Mouse (Mus musculus) MEL (cell line): ENCODE measurements around the gene Pcnx2. TPM values are rescaled to one million over a fixed set of nuclear protein-coding genes. Genes with fewer than 3 reads are reported as not detected.

Source experiments
- DNase-seq: peaks from one replicate; pipeline ENCODE4 v3.0.0; 2011; ENCODE audit warnings: low read depth, low spot score
- H3K27ac ChIP-seq: 2 replicates; pipeline ENCODE4 v1.5.1; 2012; ENCODE audit warnings: low read depth, mild to moderate bottlenecking, control low read depth, low read length, moderate library complexity; ENCODE audit not compliant: control insufficient read depth
- H3K27me3 ChIP-seq, 2 experiments: fragments of 150-350 bp in 1 of 2; sonication (generic) in 1 of 2; 2 replicates each; pipeline ENCODE4 v1.6.1; 2012; ENCODE audit warnings: low read length in 2 of 2, mild to moderate bottlenecking in 2 of 2, improper control_type of control experiment in 1 of 2, moderate library complexity in 1 of 2; ENCODE audit not compliant: insufficient read depth in 2 of 2, control insufficient read depth in 1 of 2
- H3K36me3 ChIP-seq, 2 experiments: 2 replicates each; pipeline ENCODE4 v1.6.1; 2012 to 2014; ENCODE audit warnings: low read length in 2 of 2, improper control_type of control experiment in 1 of 2, inconsistent platforms in 1 of 2, mild to moderate bottlenecking in 1 of 2; ENCODE audit not compliant: insufficient read depth in 2 of 2, control insufficient read depth in 1 of 2
- H3K4me1 ChIP-seq, 2 experiments: fragments of 150-350 bp in 1 of 2; sonication (generic) in 1 of 2; 2 replicates each; pipeline ENCODE4 v1.6.1; 2012; ENCODE audit warnings: low read length in 2 of 2, improper control_type of control experiment in 1 of 2, mild to moderate bottlenecking in 1 of 2; ENCODE audit not compliant: insufficient read depth in 2 of 2, control insufficient read depth in 1 of 2
- H3K4me3 ChIP-seq, 2 experiments: fragments of 150-350 bp in 1 of 2; sonication (generic) in 1 of 2; 2 replicates each; pipeline ENCODE4 v1.5.1; 2012; ENCODE audit warnings: low read depth in 2 of 2, low read length in 2 of 2, mild to moderate bottlenecking in 2 of 2, moderate library complexity in 2 of 2, control low read depth in 1 of 2, improper control_type of control experiment in 1 of 2; ENCODE audit not compliant: control insufficient read depth in 1 of 2, insufficient read depth in 1 of 2
- H3K79me2 ChIP-seq: 2 replicates; pipeline ENCODE4 v1.6.1; 2012; ENCODE audit warnings: mild to moderate bottlenecking, low read length, moderate library complexity; ENCODE audit not compliant: control insufficient read depth, poor library complexity, insufficient read depth
- H3K9ac ChIP-seq: 2 replicates; pipeline ENCODE4 v1.6.1; 2012; ENCODE audit warnings: low read depth, mild to moderate bottlenecking, control low read depth, low read length, moderate library complexity; ENCODE audit not compliant: control insufficient read depth, poor library complexity, severe bottlenecking
- H3K9me3 ChIP-seq: fragments of 150-350 bp; sonication (generic); replicated peaks from 2 replicates; pipeline ENCODE4 v1.6.1; 2012; ENCODE audit warnings: mild to moderate bottlenecking, low read length, improper control_type of control experiment, moderate library complexity; ENCODE audit not compliant: insufficient read depth
- CTCF ChIP-seq, 3 experiments: IDR thresholded peaks in 2 of 3; conservative IDR thresholded peaks in 1 of 3; 2 replicates each; pipeline ENCODE4 v1.5.1; 2011 to 2012; ENCODE audit warnings: low read length in 3 of 3, low read depth in 2 of 3, mild to moderate bottlenecking in 2 of 3, improper control_type of control experiment in 1 of 3, inconsistent platforms in 1 of 3, mixed read lengths in 1 of 3, moderate library complexity in 1 of 3; ENCODE audit not compliant: control insufficient read depth in 1 of 3, insufficient read depth in 1 of 3, poor library complexity in 1 of 3, severe bottlenecking in 1 of 3
- E2F4 ChIP-seq: IDR thresholded peaks from 2 replicates; pipeline ENCODE4 v1.6.1; 2011; ENCODE audit warnings: low read depth, low read length, improper control_type of control experiment, borderline replicate concordance
- GABPA ChIP-seq: IDR thresholded peaks from 2 replicates; pipeline ENCODE4 v1.6.1; 2012; ENCODE audit warnings: low read depth, mild to moderate bottlenecking, inconsistent platforms, low read length, improper control_type of control experiment, moderate library complexity
- HCFC1 ChIP-seq: IDR thresholded peaks from 2 replicates; pipeline ENCODE4 v1.6.1; 2012; ENCODE audit warnings: low read depth, mild to moderate bottlenecking, inconsistent platforms, low read length, improper control_type of control experiment, moderate library complexity
- KAT2A ChIP-seq: conservative IDR thresholded peaks from 2 replicates; pipeline ENCODE4 v1.6.1; 2012; ENCODE audit warnings: low read depth, low read length, improper control_type of control experiment, inconsistent platforms
- MYC ChIP-seq: IDR thresholded peaks from 2 replicates; pipeline ENCODE4 v1.6.1; 2011; ENCODE audit warnings: low read depth, mild to moderate bottlenecking, low read length, improper control_type of control experiment, moderate library complexity
- NELFE ChIP-seq: IDR thresholded peaks from 2 replicates; pipeline ENCODE4 v1.6.1; 2011; ENCODE audit warnings: low read depth, low read length, improper control_type of control experiment
- NRF1 ChIP-seq: IDR thresholded peaks from 2 replicates; pipeline ENCODE4 v1.6.1; 2014; ENCODE audit warnings: low read depth, mild to moderate bottlenecking, inconsistent platforms, low read length, improper control_type of control experiment, moderate library complexity; ENCODE audit not compliant: poor library complexity, insufficient read depth, severe bottlenecking
- POLR2AphosphoS2 ChIP-seq: IDR thresholded peaks from 2 replicates; pipeline ENCODE4 v1.6.1; 2011; ENCODE audit warnings: low read length, improper control_type of control experiment
- RAD21 ChIP-seq: IDR thresholded peaks from 2 replicates; pipeline ENCODE4 v1.6.1; 2011; ENCODE audit warnings: mild to moderate bottlenecking, low read depth, low read length, improper control_type of control experiment
- RCOR1 ChIP-seq: IDR thresholded peaks from 2 replicates; pipeline ENCODE4 v1.6.1; 2012; ENCODE audit warnings: low read depth, mild to moderate bottlenecking, inconsistent platforms, low read length, improper control_type of control experiment
- TCF12 ChIP-seq: IDR thresholded peaks from 2 replicates; pipeline ENCODE4 v1.6.1; 2014; ENCODE audit warnings: low read depth, mild to moderate bottlenecking, inconsistent platforms, low read length, improper control_type of control experiment, moderate library complexity
- UBTF ChIP-seq: IDR thresholded peaks from 2 replicates; pipeline ENCODE4 v1.6.1; 2012; ENCODE audit warnings: low read depth, mild to moderate bottlenecking, inconsistent platforms, low read length, improper control_type of control experiment, moderate library complexity, borderline replicate concordance; ENCODE audit not compliant: insufficient read depth
- ZC3H11A ChIP-seq: IDR thresholded peaks from 2 replicates; pipeline ENCODE4 v1.6.1; 2012; ENCODE audit warnings: low read depth, mild to moderate bottlenecking, inconsistent platforms, low read length, improper control_type of control experiment
- ZKSCAN1 ChIP-seq: IDR thresholded peaks from 2 replicates; pipeline ENCODE4 v1.6.1; 2012; ENCODE audit warnings: low read depth, mild to moderate bottlenecking, inconsistent platforms, low read length, improper control_type of control experiment, moderate library complexity
- ZNF384 ChIP-seq: IDR thresholded peaks from 2 replicates; pipeline ENCODE4 v1.6.1; 2012; ENCODE audit warnings: low read depth, mild to moderate bottlenecking, inconsistent platforms, low read length, improper control_type of control experiment
- polyA plus RNA-seq, 2 experiments: library from polyadenylated mRNA; stranded (reverse) in 1 of 2; unstranded in 1 of 2; fragments of >175 nt in 1 of 2; fragments of >200 nt in 1 of 2; gene quantifications; 2 replicates each; pipeline versions ENCODE4 v1.2.1 to v1.2.4; 2012; ENCODE audit warnings: low replicate concordance in 2 of 2, low read depth in 1 of 2; ENCODE audit not compliant: insufficient read length in 2 of 2, insufficient read depth in 1 of 2, missing spikeins in 1 of 2
- total RNA-seq: library from RNA; depleted of rRNA; stranded (reverse); fragments of 300-350 nt; gene quantifications from 2 replicates; pipeline ENCODE4 v1.2.3, GENCODE M21; 2012

Pcnx2 gene
- total and polyA plus RNA-seq, 3 experiments = 0.04 TPM; not detected in 2

GRCm38 (mm10) chr8:125866125-125866524 is 32.0 kb downstream of the Pcnx2 start:
- H3K79me2 ChIP-seq = no peaks in the 10 kb centered on the region
- peaks cover 0 to under 1% of the 10 kb centered on the region in 2 experiments; a peak in 1 of 4 replicates for H3K36me3 ChIP-seq
- H3K27ac ChIP-seq = no peak overlapping the region
- DNase-seq = no peak
- TF ChIP-seq POLR2AphosphoS2 = no peak
- TF ChIP-seq E2F4 = no peak
- no peak for TF ChIP-seq ZNF384
- no peak for TF ChIP-seq CTCF (IDR thresholded peaks at IDR 0.05 in 2 of 3, conservative IDR thresholded peaks at IDR 0.05 in 1 of 3; ENCODE audit: control insufficient read depth in 1 of 3, insufficient read depth in 1 of 3, low read depth in 2 of 3, low read length in 3 of 3, poor library complexity in 1 of 3, severe bottlenecking in 1 of 3)
- no peak for TF ChIP-seq RCOR1
- H3K4me3 ChIP-seq = no peak overlapping the region
- H3K9ac ChIP-seq = no peak overlapping the region
- no peaks in the 10 kb centered on the region for H3K9me3 ChIP-seq
- no peaks in the 10 kb centered on the region for H3K27me3 ChIP-seq
- H3K4me1 ChIP-seq = peaks cover 0 to 14% of the 10 kb centered on the region in 2 experiments; a peak in 2 of 4 replicates

GRCm38 (mm10) chr8:125857251-125857650 is 40.9 kb downstream of the Pcnx2 start:
- Histone ChIP-seq H3K79me2 (no peaks in the 10 kb centered on the region), H3K4me1 (0 out of 4 replicates have a peak, but pooled peaks cover 0 to 2% of the 10 kb centered on the region in 2 experiments), H3K27me3 (no peaks in the 10 kb centered on the region), H3K9ac (no peak overlapping the region), H3K36me3 (no peaks in the 10 kb centered on the region), H3K9me3 (no peaks in the 10 kb centered on the region), H3K27ac (no peak overlapping the region), H3K4me3 (no peak overlapping the region)
- DNase-seq = no peak
- TF ChIP-seq NRF1 = no peak
- no peak for TF ChIP-seq CTCF (IDR thresholded peaks at IDR 0.05 in 2 of 3, conservative IDR thresholded peaks at IDR 0.05 in 1 of 3; ENCODE audit: control insufficient read depth in 1 of 3, insufficient read depth in 1 of 3, low read depth in 2 of 3, low read length in 3 of 3, poor library complexity in 1 of 3, severe bottlenecking in 1 of 3)

- no peaks in the 10 kb centered on the region for H3K9me3 ChIP-seq
- TF ChIP-seq TCF12 = no peak
- TF ChIP-seq UBTF = no peak
- TF ChIP-seq NELFE = no peak
- TF ChIP-seq ZKSCAN1 = no peak
- no peak for TF ChIP-seq RAD21
- no peak for TF ChIP-seq NRF1
- no peak for TF ChIP-seq GABPA
- no peak for TF ChIP-seq MYC
- TF ChIP-seq ZC3H11A = no peak
- TF ChIP-seq RCOR1 = no peak
- TF ChIP-seq HCFC1 = no peak
- no peak for TF ChIP-seq KAT2A
- TF ChIP-seq, all 39 proteins: peak for 0
- H3K36me3 ChIP-seq = no peaks in the 10 kb centered on the region
- H3K4me1 ChIP-seq = no peaks in the 10 kb centered on the region
- DNase-seq = no peak
- H3K4me3 ChIP-seq = no peak overlapping the region
- no peaks in the 10 kb centered on the region for H3K27me3 ChIP-seq
- no peaks in the 10 kb centered on the region for H3K79me2 ChIP-seq
- no peak overlapping the region for H3K9ac ChIP-seq
- H3K27ac ChIP-seq = no peak overlapping the region
These were observed 42.0 kb downstream of the Pcnx2 start for GRCm38 (mm10) chr8:125856160-125856559.
